Mouse (Mus musculus): ENCODE measurements around the gene Rhbdf2. TPM values are rescaled to one million over a fixed set of nuclear protein-coding genes. Genes with fewer than 3 reads are reported as not detected.
"Not testable (repeated sequence)": the region's sequence is repeated elsewhere in the genome, so short reads cannot be mapped to it uniquely, and the experiment has no call there.

The Rhbdf2 gene
- 1 to 10 TPM; 1.1 to 1.8 TPM for total RNA-seq (2021)

DNA sequence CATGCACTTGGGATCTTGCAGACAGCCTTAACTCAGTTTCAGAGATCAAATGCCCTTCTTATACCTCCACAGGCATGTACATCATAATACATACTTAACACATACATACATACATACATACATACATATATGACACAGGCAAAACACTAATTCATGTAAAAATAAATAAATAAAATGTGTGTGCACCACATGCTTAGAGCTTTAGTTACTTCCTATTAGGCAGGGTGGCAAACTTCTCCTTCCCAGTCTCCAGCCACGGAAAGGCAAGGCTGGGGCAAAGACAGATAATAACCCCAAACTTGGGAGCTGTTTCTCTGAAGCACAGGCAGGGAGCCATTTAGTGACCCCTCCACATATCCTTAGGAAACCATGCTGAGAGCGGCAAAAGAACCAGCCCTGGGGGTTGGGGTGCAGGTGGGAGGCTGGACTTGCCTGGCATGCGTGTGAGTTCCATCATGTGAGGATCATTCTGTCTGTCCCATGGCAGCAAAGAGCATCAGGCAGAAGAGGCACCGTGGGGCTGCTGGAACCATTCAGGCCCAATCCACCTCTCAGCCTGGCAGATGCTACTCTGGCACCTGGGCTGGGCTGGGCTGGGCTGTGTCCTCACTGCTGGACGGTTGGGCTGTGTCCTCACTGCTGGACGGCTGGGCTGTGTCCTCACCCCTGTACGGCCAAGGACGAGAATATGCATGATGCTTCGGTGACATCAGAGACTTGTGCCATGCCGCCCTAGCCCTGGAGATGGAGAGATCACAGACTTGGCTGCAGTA lies at the start of gene Rhbdf2:
Rhbdf2 (minus strand) TSS at position 721 of the 773 bp plus-strand sequence.
- DNase-seq (ENCODE audit: extremely low spot score in 1 of 2, low spot score in 1 of 2): no peak

GRCm38 (mm10) chr11:116676175-116676976 lies 49.6 kb upstream of the Rhbdf2 start:
- no peak for DNase-seq (ENCODE audit: extremely low spot score in 1 of 2, low spot score in 1 of 2)

GRCm38 (mm10) chr11:116675429-116675828 lies 48.6 kb upstream of the Rhbdf2 start:
- not testable (repeated sequence) for DNase-seq (ENCODE audit: extremely low spot score in 1 of 2, low spot score in 1 of 2)

DNA sequence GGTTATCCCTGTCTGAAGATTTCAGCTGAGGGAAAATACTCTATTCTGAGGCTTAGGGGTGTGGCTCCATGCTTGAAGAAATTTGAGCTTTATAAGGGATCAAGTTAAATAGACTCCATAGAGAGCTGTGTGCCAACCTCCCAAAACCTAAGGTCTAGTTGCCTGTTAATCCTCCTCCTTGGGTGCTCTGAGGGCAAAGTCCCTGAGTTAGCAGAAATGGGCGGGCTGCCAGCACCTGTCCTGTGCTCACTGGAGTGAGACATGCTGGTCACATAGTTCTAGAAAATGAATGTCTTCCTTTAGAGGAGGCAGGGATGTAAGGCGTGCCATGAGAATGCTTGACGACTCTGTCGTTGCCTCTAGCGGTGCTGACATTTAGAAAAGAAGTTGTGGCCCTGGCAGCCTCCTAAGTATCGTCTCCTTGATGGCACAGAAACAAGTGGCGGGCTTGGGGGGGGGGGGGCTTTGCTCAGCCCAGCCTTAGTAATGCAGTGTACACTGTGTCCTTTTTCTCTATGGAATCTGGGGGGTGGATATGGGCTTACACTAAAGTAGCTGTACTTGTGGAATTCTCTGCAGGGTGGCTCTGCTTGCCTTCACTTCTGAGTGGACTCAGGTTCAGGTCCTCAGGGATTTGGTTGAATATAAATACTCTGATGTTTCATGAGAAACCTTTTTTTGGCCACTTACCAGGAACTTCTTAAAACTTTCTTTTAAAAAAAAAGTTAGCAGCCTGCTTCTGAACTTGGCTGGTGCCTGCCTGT lies 48.0 kb upstream of the Rhbdf2 start:
- no peak for DNase-seq (ENCODE audit: extremely low spot score in 1 of 2, low spot score in 1 of 2)

DNA sequence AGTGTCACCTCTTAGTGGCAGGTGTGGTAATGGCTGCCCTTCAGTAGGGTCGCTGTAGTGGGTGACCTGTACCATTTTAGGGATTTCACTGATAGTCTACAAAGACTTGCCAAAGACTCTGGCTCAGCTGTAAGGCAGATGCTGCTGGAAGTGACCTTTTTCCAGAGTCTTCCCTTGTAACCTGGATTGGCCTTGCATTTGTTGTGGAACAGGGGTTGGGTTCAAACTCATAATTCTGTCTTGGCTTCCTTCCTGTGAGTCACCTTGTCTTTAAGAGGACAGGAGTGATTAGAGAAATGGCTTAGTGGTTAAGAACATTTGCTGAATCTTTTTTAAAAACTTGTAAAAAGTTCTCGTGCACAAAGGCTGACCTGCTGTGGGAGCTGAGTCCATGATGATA lies 46.6 kb upstream of the Rhbdf2 start:
- no peak for DNase-seq (ENCODE audit: extremely low spot score in 1 of 2, low spot score in 1 of 2)

DNA sequence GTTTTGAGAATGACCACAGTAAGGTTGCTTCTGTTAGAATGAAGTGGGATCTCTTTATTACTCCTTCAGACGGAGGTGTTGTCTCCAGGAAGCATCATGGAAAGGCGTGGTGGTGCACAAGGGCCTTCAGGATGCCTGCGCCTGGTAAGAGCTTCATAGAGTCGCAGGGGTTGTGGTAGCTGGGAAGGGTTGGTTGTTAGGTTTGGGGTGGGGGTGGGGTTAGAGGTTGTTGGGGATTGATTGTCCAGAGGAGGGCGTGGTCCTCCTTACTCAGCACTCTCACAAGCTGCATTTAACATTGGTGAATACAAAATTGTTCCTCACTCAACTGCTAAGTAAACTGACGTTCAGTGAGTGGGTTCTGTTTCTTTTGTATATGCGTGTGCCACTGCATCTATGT lies 45.8 kb upstream of the Rhbdf2 start:
- DNase-seq (ENCODE audit: extremely low spot score in 1 of 2, low spot score in 1 of 2): no peak

DNA sequence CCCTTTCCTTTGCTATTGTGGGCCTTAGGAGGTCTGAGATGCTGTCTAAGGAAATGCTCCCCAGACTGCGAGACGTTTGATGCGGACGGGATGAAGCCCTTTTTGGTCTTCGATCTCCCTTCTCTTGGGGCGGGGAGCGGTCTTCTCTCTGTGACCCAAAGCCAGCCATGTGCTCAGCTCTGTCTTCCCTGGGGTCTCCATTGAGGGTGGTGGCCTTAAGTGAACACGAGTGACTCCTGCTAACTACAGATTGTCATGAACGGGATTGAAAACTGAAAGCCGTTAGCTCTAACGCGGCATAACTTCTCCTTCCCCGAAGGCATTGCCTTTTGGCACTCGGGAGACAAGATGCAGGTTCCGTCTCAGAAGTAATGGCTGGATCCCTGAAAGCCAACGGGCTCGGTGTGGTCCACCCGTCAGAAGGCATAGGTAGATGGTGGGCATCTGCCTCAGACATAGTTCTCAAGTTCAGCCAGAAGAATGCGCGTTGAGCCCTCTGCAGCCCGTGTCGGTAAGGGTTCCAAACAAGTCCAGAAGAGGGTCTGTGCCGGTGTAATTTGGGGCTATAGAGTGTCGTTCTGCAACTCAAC lies 45.1 kb upstream of the Rhbdf2 start:
- no peak for DNase-seq (ENCODE audit: extremely low spot score in 1 of 2, low spot score in 1 of 2)

DNA sequence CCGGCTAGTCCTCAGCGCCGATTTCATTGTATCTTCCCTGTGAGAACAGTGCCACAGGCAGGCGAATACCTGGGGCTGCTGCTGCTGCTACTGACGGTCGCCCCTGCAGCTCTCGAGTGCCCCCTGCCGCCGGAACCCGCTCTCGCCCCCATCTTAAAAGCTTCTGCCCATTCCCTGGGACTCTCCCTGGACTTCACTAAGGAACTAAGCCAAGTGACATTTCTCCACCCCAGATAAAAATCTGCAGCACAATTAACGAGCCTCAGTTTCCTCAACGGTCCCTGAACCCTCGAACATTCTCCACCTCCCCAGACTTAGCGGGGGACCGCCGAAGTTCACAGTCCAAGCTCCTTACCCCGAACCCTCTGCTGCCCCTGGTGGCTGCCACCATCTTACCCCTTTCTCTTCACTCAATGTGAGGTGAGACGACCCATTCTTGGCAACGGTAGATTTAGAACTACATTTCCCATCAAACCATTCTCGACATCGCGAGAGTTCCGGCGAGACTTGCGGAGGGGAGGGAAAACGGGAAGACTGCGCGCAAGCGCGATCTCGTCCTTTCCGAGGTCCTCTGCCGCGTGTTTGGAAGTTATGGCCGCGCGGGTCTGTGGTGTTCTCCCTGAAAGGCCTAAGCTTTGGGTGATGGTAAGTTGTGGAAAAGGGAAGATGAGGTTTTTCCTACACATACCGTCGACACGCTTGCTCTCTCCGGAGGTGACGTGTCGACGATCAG lies 44.5 kb upstream of the Rhbdf2 start:
- peak; percentile 92 to 99 for DNase-seq (ENCODE audit: extremely low spot score in 1 of 2, low spot score in 1 of 2)

DNA sequence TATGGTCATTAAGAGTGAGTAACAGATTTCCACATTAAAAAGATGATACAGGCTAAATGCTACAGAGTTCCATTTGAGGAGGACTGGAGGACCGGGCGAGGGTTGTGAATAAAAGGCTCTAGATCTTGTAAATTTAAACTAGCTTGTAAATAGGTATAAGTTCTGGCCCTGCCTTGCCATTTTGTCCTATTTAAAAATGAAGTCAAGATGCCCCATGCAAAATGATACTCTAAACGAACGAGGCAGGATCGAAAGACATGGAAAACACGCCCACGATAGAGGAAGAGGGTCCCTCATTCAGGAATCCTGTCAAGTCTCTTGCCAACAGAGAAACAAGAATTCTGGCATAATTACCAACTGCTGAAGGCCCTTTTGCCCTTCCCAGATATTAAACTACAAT lies 43.6 kb upstream of the Rhbdf2 start:
- DNase-seq (ENCODE audit: extremely low spot score in 1 of 2, low spot score in 1 of 2): no peak

GRCm38 (mm10) chr11:116669787-116670365 lies 43.1 kb upstream of the Rhbdf2 start:
- no peak for DNase-seq (ENCODE audit: extremely low spot score in 1 of 2, low spot score in 1 of 2)

- DNase-seq (ENCODE audit: extremely low spot score in 1 of 2, low spot score in 1 of 2): no peak
Measured at GRCm38 (mm10) chr11:116669316-116669715, 42.5 kb upstream of the Rhbdf2 start.

DNA sequence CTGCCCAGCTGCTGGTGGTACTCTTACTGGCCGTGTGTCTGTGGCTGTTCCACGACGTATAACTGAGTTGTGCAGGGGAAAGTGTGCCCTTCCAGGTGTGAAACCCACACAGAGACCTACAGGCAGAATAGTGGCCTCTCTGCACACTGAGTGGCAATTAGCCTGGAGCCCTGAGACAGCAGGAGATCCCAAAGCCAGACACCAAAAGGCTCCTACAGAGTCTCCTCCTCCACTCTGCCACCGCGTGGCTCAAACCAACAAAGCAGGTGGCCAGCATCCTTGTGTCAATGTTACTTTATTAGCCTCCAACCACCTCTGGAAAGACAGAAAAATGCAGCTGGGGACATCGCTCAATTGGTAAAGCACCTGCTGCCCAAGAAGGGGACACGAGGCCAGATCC lies 42.0 kb upstream of the Rhbdf2 start:
- no peak for DNase-seq (ENCODE audit: extremely low spot score in 1 of 2, low spot score in 1 of 2)

GRCm38 (mm10) chr11:116668381-116668825 lies 41.6 kb upstream of the Rhbdf2 start:
- DNase-seq (ENCODE audit: extremely low spot score in 1 of 2, low spot score in 1 of 2): no peak

DNA sequence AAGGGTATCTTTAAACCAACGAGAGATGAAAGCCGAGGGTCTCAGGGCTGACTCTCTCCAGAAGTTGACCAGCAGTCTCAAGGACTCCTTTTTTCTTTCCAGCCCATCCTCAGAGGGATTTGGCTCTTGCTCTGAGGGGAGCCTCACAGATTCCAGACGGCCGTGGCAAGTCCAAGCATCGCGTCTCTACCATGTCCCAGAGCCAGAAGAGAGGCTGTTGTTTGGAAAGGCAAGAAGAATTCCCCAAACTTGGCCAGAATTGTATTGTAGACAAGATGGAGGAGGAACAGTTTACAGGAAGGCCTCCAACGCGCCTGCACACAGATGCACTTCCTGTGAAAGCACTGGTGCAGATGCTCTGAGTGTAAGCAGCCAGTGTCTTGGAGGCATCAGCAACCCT lies 41.1 kb upstream of the Rhbdf2 start:
- no peak for DNase-seq (ENCODE audit: extremely low spot score in 1 of 2, low spot score in 1 of 2)

- not testable (repeated sequence) for DNase-seq (ENCODE audit: extremely low spot score in 1 of 2, low spot score in 1 of 2)
Measured at GRCm38 (mm10) chr11:116667012-116667411, 40.2 kb upstream of the Rhbdf2 start.

DNA sequence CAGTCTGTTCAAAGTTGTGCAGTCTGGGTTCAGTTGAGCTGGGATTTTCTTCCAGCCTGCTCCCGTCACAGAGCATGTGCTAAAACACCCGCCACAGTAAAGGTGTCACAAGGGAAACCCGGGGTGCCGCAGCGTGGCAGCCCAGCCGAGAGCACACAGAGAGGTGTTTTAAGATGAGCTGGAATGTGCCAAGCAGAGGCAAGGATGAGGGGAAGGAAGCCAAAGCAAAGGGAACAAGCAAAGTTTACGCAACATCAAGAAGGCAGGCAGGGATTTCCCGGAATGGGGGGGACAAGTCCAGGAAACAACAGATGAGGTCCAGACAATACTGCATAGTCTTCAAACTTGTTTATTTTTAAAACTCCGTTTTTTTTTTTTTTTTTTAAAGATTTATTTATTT lies 39.7 kb upstream of the Rhbdf2 start:
- DNase-seq (ENCODE audit: extremely low spot score in 1 of 2, low spot score in 1 of 2): no peak

DNA sequence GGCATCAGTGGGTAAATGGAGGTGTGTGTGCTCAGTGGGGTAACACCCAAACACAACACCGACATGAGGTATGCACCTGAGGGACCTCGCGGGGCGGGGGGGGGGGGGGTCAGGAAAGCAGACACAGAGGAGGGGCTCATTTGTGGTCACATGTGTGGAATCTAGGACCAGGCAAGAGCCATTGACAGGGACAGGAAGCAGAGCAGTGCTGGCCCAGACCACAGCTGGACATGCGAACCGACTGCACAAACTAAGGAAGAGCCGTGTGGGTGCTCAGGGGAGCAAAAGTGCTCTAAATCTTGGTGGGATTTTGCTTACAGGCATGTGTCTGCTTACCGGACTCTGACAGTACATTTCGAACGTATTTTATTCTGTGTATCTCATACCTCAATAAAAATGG lies 38.5 kb upstream of the Rhbdf2 start:
- DNase-seq (ENCODE audit: extremely low spot score in 1 of 2, low spot score in 1 of 2): no peak

DNA sequence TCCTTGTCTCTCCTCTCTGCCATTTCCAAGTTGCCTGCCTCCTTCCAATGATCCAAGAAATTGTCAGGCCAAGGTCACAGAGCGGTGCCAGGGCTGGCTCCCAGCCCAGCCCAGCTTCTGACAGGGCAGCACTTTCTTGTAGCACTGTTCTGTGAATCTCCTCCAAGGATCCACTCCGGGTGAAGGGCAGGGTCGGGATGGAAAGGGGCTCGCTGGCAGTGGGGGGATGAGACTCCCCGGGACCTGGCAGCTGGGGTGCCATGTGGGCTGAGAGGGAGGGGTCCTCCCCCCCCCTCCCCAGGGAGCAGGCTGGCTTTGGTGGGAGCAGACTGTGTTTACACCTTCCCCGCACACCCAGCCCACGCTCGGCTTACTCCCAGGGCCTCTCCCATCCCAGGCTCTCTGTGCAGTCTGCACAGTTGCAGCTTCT lies 35.1 kb upstream of the Rhbdf2 start:
- no peak for DNase-seq (ENCODE audit: extremely low spot score in 1 of 2, low spot score in 1 of 2)

DNA sequence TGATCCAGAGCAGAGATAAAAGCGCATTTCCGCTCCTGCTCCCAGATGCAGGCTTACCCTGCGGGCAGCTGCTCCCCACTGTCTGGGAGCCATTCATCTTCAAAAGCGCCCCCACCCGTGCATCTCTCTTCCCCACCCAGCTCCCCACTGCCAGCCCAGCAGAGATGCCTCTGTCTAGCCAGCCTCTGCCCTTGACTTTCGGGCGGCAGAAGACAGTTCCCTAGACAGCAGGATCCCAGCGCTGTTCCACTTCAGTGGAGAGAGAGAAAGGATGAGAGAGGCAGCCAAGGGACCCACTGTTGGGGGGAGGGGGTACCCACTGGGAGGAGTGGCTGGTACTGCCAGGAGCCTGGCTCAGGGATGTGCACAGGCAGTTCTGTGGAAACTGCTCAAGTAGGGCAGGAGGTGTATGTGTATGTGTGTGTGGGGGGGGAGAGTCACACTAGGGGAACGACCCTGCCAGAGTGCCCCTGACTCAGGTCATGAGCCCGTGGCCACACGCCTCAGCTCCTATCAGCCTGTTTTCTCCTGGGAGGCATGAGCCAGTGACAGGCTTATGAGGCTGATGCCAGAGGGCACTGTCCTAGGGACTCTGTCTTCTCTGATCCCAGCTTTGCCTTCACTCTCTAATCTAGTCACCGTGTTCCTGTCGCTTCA lies 34.6 kb upstream of the Rhbdf2 start:
- DNase-seq (ENCODE audit: extremely low spot score in 1 of 2, low spot score in 1 of 2): no peak

Data from layer of hippocampus, postnatal 25 days (tissue).